Mouse (Mus musculus) heart, adult 2 months (tissue): ENCODE measurements at regions not wholly inside any gene's neighbourhood (a gene's known extent, or its start where the extent isn't known, plus 50 kb on each side); places are given as distances from the start of the nearest gene placed in this dataset.

ENCODE experiments used
- DNase-seq, 2 experiments: peaks; one replicate each; pipeline ENCODE4 v3.0.0; 2021
- H3K27ac ChIP-seq: fragments of 200-600 bp; 2 replicates; pipeline ENCODE4 v1.8.1; 2022
- H3K27me3 ChIP-seq: fragments of 200-500 bp; 2 replicates; pipeline ENCODE4 v1.6.1; 2012; ENCODE audit warnings: mild to moderate bottlenecking, low read length, inconsistent platforms, mixed read lengths; ENCODE audit not compliant: control insufficient read depth, insufficient read depth
- H3K36me3 ChIP-seq: fragments of 200-500 bp; 2 replicates; pipeline ENCODE4 v1.6.1; 2012; ENCODE audit warnings: low read length, inconsistent platforms; ENCODE audit not compliant: control insufficient read depth, insufficient read depth
- H3K4me1 ChIP-seq: fragments of 200-500 bp; 2 replicates; pipeline ENCODE4 v1.6.1; 2011; ENCODE audit warnings: low read length; ENCODE audit not compliant: control insufficient read depth, insufficient read depth
- H3K4me3 ChIP-seq: fragments of 200-600 bp; 2 replicates; pipeline ENCODE4 v1.8.1; 2022
- H3K79me2 ChIP-seq: fragments of 200-500 bp; replicated peaks from 2 replicates; pipeline ENCODE4 v1.6.1; 2012; ENCODE audit warnings: mild to moderate bottlenecking, inconsistent platforms, low read length, moderate library complexity, mixed read lengths; ENCODE audit not compliant: control insufficient read depth, insufficient read depth
- H3K9ac ChIP-seq: fragments of 200-500 bp; 2 replicates; pipeline ENCODE4 v1.6.1; 2012; ENCODE audit warnings: low read depth, mild to moderate bottlenecking, control low read depth, inconsistent platforms, low read length, mixed read lengths
- CTCF ChIP-seq: fragments of 200-600 bp; IDR thresholded peaks from 2 replicates; pipeline ENCODE4 v1.8.1; 2022; ENCODE audit warnings: antibody characterized with exemption, mild to moderate bottlenecking, moderate library complexity
- EP300 ChIP-seq: fragments of 200-500 bp; IDR thresholded peaks from 2 replicates; pipeline ENCODE4 v1.6.1; 2011; ENCODE audit warnings: low read depth, low read length, control low read depth; ENCODE audit not compliant: insufficient read depth
- POLR2A ChIP-seq: fragments of 200-500 bp; IDR thresholded peaks from 2 replicates; pipeline ENCODE4 v1.6.1; 2011; ENCODE audit warnings: mild to moderate bottlenecking, low read depth, low read length, control low read depth; ENCODE audit not compliant: insufficient read depth
- WGBS: fragments of 180-500 bp; shearing (Covaris S2); methylation state at CpG from one replicate; pipeline ENCODE4 v1.1.7; 2018; 5-methylcytosine and 5-hydroxymethylcytosine counted together
- intact Hi-C: fragments of 180-260 bp; cut with DNase I; formaldehyde crosslinking; loops from one replicate; pipeline ENCODE4 v1.15.1; 2025

DNA sequence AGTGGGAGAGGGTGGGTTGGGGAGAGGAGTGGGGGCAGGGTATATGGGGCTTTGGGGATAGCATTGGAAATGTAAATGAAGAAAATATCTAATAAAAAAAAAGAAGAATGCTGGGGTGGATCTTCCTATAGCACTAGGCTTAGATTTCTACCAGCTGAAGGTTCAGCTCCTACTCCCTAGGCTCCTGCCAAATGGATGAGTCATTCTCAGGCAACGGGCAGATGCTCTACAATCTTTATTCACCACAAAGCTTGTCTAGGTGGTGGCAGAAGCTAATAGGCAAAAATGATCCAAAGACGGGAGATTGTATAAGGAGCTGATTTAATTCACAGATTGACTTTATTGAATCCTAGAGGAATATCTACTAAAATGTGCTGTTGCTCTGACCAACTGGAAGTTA lies 211.6 kb upstream of the Fam98a start:
- no peak for TF ChIP-seq EP300
- TF ChIP-seq CTCF = no peak
- no peak for TF ChIP-seq POLR2A
- H3K79me2 ChIP-seq = no peaks in the 10 kb centered on the region
- no peaks in the 10 kb centered on the region for H3K36me3 ChIP-seq
- H3K9ac ChIP-seq = no peak overlapping the region
- no peak for DNase-seq
- intact Hi-C loops = no loop called here
- no peak overlapping the region for H3K4me3 ChIP-seq
- 80% methylated on average over 2 of the region's 2 CpGs for WGBS
- no peaks in the 10 kb centered on the region for H3K27me3 ChIP-seq
- no peaks in the 10 kb centered on the region for H3K4me1 ChIP-seq
- H3K27ac ChIP-seq = no peak overlapping the region

- H3K27me3 ChIP-seq = no peaks in the 10 kb centered on the region
- no peak overlapping the region for H3K9ac ChIP-seq
- intact Hi-C loops = no loop called here
- H3K4me1 ChIP-seq = no peaks in the 10 kb centered on the region
- H3K36me3 ChIP-seq = no peaks in the 10 kb centered on the region
- H3K4me3 ChIP-seq = no peak overlapping the region
- TF ChIP-seq EP300 = no peak
- TF ChIP-seq POLR2A = no peak
- no peak for TF ChIP-seq CTCF
- H3K27ac ChIP-seq = no peak overlapping the region
- H3K79me2 ChIP-seq = no peaks in the 10 kb centered on the region
- DNase-seq = no peak
- 93% methylated on average over 5 of the region's 5 CpGs for WGBS
These were observed 204.7 kb upstream of the Fam98a start for GRCm38 (mm10) chr17:75756487-75756886.

DNA sequence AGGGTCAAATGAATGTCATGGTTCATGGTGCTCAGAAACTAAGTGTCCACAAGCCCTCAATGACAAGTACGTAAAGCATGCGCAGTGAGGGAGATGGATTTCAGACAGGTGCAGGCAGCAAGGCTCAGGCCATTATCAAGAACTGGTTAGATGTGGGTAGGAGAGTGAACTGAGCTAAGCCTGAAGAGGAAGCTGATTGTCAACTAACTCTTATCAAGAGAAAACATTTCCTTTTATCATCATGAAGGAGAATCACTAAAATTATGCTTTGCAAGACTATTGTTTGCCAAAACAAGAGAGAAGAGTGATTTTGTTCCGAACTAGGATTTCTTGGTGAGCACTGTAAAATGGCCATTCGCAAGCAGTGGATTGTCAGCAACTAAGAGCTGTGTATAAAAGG lies 164.7 kb upstream of the Fam98a start:
- intact Hi-C loops = no loop called here
- no peak overlapping the region for H3K4me3 ChIP-seq
- 79% methylated on average over 4 of the region's 4 CpGs for WGBS

DNA sequence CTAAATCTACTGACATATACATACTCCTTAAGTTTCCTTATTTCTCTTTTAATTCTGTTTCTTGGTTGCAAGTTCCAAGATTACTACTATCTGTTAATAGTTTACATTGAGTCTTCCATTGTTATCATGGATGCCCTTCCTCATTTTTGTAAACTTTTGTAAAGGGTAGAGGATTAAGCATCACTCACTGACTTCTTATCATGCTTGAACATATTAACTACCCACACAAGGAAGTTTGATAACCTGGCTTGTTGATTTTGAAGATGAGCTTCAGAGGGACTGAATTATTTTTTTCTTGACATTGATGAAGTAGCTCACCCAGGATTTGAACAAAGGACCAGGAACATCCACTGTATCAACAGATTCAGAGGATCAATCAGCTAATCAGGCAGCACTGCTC lies 162.8 kb upstream of the Fam98a start:
- Histone ChIP-seq H3K36me3 (no peaks in the 10 kb centered on the region), H3K79me2 (no peaks in the 10 kb centered on the region), H3K27me3 (no peaks in the 10 kb centered on the region), H3K4me1 (no peaks in the 10 kb centered on the region), H3K4me3 (no peak overlapping the region), H3K27ac (no peak overlapping the region), H3K9ac (no peak overlapping the region)
- intact Hi-C loops = no loop called here
- no peak for DNase-seq
- TF ChIP-seq POLR2A (no peak), CTCF (no peak), EP300 (no peak)

More for the DNA sequence above, 164.7 kb upstream of the Fam98a start:
- H3K9ac ChIP-seq = no peak overlapping the region
- H3K36me3 ChIP-seq = no peaks in the 10 kb centered on the region
- H3K79me2 ChIP-seq = no peaks in the 10 kb centered on the region
- TF ChIP-seq EP300 (no peak), POLR2A (no peak), CTCF (no peak)
- no peaks in the 10 kb centered on the region for H3K4me1 ChIP-seq
- DNase-seq = no peak
- no peaks in the 10 kb centered on the region for H3K27me3 ChIP-seq
- H3K27ac ChIP-seq = no peak overlapping the region

DNA sequence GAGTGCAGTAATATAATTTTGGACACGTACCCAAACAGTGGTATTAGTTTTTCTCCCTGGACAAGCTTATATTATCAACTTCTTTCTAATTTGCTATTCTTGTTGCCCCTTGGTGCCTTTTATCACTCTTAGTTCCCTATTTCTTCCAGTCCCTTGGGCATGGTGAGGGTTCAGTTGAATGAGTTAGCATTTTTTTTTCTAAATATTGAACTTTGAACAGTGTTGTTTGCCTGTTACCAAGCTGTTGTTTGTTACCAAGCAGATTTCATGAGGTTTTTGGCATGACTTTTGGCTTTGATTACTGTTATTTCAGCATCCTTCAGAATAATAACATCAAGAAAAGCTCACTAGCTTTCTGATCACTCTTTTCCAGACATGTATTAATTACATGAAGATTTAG lies 162.3 kb upstream of the Fam98a start:
- Histone ChIP-seq H3K79me2 (no peaks in the 10 kb centered on the region), H3K36me3 (no peaks in the 10 kb centered on the region), H3K9ac (no peak overlapping the region), H3K27me3 (no peaks in the 10 kb centered on the region), H3K4me3 (no peak overlapping the region), H3K4me1 (no peaks in the 10 kb centered on the region), H3K27ac (no peak overlapping the region)
- 80% methylated on average over 1 of the region's 1 CpGs for WGBS
- no peak for DNase-seq
- TF ChIP-seq CTCF = no peak
- no peak for TF ChIP-seq EP300
- no peak for TF ChIP-seq POLR2A
- intact Hi-C loops = no loop called here

GRCm38 (mm10) chr17:75707687-75708086 lies 155.9 kb upstream of the Fam98a start:
- Histone ChIP-seq H3K9ac (no peak overlapping the region), H3K27ac (no peak overlapping the region), H3K79me2 (no peaks in the 10 kb centered on the region), H3K4me1 (no peaks in the 10 kb centered on the region), H3K36me3 (no peaks in the 10 kb centered on the region), H3K27me3 (no peaks in the 10 kb centered on the region), H3K4me3 (no peak overlapping the region)
- TF ChIP-seq CTCF = no peak
- no peak for TF ChIP-seq POLR2A
- TF ChIP-seq EP300 = no peak
- intact Hi-C loops = no loop called here
- WGBS = 86% methylated on average over 4 of the region's 4 CpGs
- no peak for DNase-seq
